Mouse (Mus musculus): ENCODE data around the gene Gfap.
A peak's percentile ranks its signal among the peaks of the same experiment; 100 is the strongest.

Gfap gene

GRCm38 (mm10) chr11:102900763-102901162 lies at the start of gene Gfap:
Gene Gfap (minus strand): TSS chr11:102900912.
- peak; percentile 83 for DNase-seq

- no peak for DNase-seq
Measured at GRCm38 (mm10) chr11:102948043-102948961, 47.6 kb upstream of the Gfap start.

DNA sequence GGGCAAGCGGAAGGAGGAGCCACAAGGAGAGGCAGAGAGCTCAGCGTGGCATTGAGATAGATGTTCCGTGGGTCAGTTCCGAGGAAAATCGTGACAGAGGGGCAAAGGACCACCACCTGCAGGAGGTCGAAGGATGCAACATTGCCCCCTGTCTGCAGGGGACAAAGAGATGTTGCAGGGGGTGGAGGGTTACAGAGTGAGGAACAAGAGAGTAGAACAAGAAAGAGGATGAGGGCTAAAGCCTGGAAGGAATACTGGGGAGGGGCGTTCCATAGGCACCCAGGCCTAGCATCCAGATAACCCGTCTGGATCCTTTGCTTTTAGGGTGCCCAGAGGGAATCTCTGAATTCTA lies 46.3 kb upstream of the Gfap start:
- no peak for DNase-seq

DNA sequence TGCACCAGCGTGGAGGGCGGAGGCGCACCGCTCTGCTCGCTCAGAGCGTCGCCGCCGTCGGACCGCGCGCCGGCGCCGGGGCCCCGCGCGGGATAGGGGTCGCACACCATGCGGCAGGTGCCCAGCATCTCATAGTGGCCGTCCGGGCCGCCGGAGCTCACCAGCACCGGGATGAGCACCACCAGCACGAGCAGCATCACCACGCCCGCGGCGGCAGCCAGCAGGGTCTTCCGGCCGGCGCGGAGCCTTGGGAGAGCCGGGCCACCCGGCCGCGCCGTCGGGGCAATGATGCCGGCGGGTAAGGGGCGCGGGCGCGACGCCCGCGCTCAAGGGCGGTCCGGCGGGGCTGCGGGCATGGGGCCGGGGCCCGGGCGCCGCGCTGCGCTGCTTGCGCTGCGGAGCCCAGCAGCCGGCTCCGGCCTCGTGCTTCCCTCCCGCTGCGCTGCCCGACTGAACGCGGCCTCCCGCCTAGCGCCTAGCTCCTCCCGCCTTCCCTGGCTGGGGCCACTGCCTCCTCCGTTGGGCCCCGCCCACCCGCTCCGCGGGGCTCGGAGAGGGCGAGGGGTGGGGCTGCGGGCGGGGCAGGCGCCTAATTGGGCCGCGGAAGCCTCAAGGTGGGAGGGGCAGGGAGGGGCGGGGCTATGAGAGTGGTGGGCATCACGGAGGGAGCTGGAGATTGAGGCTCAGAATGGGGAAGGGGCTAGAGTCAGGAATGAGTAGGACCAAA lies 45.7 kb upstream of the Gfap start, which contains the start of gene C1ql1:
Gene C1ql1 (minus strand): TSS at position 424 of the 727 bp plus-strand sequence.
- peak; percentile 92 for DNase-seq

GRCm38 (mm10) chr11:102945306-102946264 lies 44.9 kb upstream of the Gfap start:
- DNase-seq = no peak

DNA sequence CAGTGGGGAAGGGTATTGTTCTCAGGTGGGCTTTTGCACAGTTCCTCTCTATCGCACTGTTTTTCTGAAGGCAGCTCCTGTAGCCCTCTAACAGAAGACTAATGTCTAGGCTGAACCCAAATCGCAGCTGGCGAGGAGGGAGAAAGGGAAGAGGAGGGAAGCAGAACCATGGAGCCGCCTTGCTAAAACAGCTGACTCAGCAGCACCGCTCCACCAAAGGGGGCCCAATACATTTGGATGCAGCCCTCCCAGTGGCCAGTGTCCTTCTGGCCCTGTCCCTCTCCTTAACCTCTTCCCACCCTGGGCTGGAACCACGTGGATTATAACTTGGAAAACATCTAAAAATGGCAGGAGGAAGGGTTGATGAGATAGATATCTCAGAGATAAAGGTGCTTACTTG lies 40.5 kb upstream of the Gfap start:
- DNase-seq = no peak

DNA sequence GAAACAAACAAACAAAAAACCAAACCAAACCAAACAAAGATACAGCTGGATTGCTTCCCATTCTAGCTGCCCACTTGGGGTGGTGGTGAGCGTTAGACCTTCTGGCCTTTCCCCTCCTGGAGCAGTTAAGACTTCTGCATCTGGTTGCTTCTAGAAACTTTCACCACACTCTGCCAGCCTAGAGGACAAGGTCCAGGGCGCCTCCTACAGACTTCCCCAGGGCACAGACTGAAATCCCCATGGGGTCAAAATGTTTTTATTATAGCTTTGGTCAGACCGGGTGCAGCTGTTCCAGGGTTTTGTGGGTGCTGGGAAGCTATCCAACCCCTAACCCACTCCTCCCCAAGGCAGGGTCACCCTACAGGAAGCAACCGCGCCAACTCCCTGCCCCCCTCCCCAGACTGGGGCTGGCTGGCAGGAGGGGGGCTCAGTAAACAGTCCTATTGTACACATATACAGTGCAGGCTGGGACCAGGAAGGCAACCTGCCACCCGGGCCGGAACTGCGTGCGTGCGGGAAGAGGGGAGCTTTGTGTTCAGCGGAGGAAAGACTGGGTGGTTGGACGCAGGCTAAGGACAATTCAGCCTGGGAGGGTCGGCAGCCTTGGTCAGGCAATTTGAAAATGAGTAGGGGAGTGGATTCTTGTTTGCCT lies 38.4 kb upstream of the Gfap start:
- DNase-seq = no peak

DNA sequence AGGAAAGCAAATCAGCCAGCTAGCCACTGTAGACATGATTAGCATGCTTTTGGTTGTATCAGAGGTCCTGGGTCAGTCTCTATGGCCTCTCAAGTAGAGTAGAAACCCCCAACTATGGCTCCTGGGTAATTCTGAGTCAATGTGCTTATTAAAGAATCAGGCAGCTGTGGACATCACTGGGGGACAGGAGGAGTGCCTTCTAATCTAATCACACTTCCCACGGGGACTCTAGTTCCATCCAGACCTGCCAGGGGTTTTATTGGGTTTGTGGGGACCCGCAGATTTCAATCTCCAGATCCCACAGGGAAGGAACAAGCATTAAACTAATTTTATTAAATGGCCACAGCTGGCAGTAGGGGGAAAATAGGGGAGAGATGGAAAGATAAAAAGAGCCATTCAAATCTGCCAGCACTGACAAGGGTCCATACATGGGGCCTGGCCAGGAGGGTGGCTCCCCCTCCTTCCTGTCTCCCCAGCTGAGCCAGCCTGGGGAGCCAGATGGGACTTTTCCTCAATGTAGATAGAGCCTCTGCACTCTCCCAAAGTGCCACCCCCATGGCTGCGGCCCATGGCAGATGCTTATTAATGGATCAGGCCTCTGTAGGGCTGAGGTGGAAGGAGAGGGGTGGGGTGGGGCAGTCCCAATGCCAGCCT lies 36.9 kb upstream of the Gfap start:
- no peak for DNase-seq

- no peak for DNase-seq
Measured at GRCm38 (mm10) chr11:102936272-102936671, 35.6 kb upstream of the Gfap start.

DNA sequence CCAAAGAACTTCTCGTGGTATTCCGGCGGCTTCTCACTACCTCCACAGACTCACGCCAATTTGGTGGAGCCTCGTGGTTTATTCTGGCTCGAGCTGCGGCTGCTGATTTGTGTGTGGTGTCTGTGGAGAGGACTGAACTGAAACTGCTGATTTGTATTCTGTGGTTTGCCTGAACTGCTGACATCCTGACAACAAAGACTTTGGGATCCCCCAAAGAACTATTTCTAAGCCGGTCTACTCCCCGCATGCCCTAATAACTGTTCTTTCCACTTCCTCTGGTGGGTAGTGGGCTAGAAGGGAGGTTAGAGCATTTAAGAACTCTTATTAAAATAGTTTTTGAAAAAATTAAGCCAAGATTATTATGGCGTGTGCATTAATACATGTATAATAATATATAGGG lies 30.0 kb upstream of the Gfap start:
- DNase-seq = no peak

DNA sequence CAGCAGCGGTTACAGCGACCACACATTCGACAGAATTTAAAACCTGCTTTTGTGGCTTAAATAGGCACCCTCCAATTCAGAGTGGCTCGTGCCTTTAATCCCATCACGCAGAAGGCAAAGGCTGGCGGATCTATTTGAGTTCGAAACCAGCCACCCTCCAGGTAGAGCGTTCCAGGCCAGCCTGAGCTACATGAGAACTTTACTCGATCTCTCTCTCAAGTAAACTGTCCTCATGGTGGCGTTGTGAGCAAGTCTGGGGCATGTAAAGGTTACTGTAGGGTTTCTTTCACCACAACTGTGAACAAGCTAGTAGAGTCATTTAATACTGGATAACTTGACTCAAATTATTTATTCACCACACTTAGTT lies 24.6 kb upstream of the Gfap start:
- DNase-seq = peak; percentile 68

DNA sequence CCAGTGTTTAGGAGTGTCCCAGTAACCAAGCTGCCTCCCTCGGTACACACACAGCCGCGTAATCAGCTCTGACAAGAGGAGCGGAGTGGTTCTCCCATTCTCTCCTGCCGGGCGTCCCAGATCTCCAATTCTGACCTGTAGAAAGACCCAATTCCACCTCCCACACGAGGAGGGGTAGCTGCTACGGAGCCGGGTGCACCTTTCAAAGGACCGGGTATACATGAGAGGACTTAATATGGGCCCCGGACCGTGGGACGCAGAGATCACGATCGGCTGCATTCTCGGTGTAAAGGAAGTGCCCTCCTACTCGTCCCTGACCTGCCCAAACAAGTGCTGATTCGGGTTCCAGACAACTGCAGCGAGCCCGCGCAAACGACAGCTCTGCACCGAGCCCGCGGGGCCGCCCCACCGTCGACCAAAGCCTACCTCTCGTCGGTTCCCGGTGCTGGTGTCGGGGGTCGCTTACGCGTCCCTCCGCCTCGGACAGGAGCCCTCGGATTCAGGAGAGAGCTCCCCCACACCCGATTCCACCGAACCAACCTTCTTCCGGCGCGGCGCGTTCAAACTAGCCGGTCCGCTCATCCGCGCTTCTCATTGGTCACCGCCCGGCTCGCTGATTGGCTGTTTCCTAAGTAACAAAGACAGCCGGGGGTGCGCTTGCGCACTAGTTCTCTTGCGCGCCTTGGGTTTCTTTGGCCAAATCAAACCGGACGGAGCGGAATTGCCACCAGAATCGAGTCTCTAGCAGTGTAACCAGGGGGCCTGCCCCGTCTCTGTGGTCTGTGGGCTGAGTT lies 24.0 kb upstream of the Gfap start, which contains the start of gene Kif18b:
Gene Kif18b (minus strand): TSS at position 568 of the 794 bp plus-strand sequence.
- peak; percentile 97 for DNase-seq

GRCm38 (mm10) chr11:102921491-102921890 lies 20.8 kb upstream of the Gfap start:
- no peak for DNase-seq

DNA sequence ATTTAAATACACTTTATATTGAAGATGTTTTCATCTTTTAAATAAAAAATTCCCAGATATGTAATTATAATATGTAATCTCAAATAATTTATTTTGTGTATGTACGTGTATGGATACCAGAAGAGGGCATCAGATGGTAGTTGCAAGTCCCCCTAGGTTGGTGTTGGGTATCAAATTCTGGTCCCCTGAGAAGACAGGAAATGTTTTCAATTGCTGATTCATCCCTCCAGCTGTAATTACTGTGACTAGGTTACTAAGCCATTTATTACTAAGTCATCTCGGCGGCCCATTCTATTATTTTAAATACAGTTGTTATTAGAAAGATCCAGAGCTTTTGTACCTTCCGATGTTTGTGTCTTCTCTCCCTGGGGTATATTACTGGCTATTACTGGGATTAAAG lies 17.4 kb upstream of the Gfap start:
- no peak for DNase-seq

GRCm38 (mm10) chr11:102915380-102915779 lies 14.7 kb upstream of the Gfap start:
- no peak for DNase-seq

DNA sequence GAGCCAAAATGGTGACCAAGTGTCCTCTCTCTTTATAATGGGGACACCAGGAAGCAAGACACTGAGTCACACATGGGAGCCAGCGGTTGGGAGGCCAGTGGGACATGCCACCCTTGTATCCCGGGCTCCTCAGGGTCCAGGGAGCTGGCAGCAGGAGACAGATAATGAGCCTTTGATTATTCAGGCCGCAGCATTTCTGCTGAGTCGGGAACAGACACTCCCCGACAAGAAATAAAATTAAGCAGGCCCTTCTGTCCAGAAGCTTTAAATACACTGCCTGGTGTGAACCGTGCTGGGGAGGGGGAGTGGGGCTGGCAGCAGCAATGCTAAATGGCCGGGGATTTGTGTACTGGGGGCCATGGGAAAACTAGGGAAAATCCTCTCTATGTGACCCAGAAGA lies 10.7 kb upstream of the Gfap start:
- DNase-seq = no peak

DNA sequence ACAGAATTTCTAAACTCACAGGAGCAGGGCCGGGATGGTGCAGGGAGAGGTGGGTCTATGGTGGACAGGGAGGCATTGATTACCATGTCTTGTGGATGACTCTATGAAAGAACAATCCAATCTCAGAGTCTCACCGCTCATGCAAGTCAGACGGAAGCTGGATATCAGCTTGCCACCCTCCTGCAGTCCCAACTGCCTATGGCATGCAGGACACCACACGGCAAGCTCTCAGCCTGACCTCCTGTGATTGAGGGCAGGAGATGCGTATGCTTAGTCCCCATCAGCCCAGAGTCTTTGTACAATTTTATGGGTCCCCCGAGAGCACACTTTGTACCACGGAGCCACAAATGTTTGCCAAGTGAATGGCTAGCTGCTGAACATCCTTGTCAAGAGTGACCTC lies 2.9 kb upstream of the Gfap start:
- peak; percentile 2 for DNase-seq

DNA sequence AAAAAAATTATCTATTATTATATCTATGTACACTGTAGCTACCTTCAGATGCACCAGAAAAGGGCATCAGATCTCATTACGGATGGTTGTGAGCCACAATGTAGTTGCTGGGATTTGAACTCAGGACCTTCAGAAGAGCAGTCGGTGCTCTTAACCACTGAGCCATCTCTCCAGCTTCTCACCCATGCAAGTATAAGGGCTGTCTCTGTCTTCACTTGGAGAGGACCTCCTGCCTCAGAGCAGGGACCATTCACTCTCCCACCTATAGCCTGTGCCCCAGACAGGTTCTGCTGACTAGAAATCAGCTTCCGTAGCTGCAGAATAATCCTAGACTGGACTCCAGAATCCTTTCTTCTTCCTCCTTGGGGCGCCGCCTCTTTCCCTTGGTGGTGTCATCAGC lies 1.4 kb upstream of the Gfap start:
- DNase-seq = no peak

GRCm38 (mm10) chr11:102901199-102901598 lies 487 bp upstream of the Gfap start:
- DNase-seq = no peak

- DNase-seq = no peak
Measured at GRCm38 (mm10) chr11:102898408-102898807, 2.3 kb downstream of the Gfap start.

- DNase-seq = no peak
Measured at GRCm38 (mm10) chr11:102896641-102897040, 4.1 kb downstream of the Gfap start.
